Mouse (Mus musculus): Measurements from ENCODE around the gene Fam118b.

- TF ChIP-seq POLR2A (IDR thresholded peaks at IDR 0.05; ENCODE audit: low read depth, low read length), result no peak
- TF ChIP-seq POLR2AphosphoS2 (IDR thresholded peaks at IDR 0.05; ENCODE audit: low read depth, low read length), result no peak
- no peak for TF ChIP-seq CTCF (conservative IDR thresholded peaks at IDR 0.05 in 1 of 2, IDR thresholded peaks at IDR 0.05 in 1 of 2; ENCODE audit: low read depth in 2 of 2, low read length in 2 of 2)
- TF ChIP-seq MAFK (IDR thresholded peaks at IDR 0.05; ENCODE audit: insufficient replicate concordance, low read length), result no peak
- no peak for TF ChIP-seq SMC3 (IDR thresholded peaks at IDR 0.05; ENCODE audit: low read depth, low read length)
Observed at GRCm38 (mm10) chr9:35313601-35314000, 46.0 kb upstream of the Fam118b start.

Measured in CH12.LX (cell line).